Mouse (Mus musculus) neural tube, embryonic 12.5 days (tissue): ENCODE measurements at regions not wholly inside any gene's neighbourhood (a gene's known extent, or its start where the extent isn't known, plus 50 kb on each side); places are given as distances from the start of the nearest gene placed in this dataset.

Experiments
- ATAC-seq: fragments of 200-750 bp; cut with Nextera tagmentation; 2 replicates; pipeline ENCODE4 v1.8.0; 2017; ENCODE audit warnings: low read depth, mild to moderate bottlenecking, moderate TSS enrichment, moderate library complexity; ENCODE audit not compliant: low FRiP score
- H3K27ac ChIP-seq: fragments of 300-500 bp; sonication (generic); 2 replicates; pipeline ENCODE4 v1.5.1; 2016
- H3K27me3 ChIP-seq: fragments of 300-500 bp; sonication (generic); replicated peaks from 2 replicates; pipeline ENCODE4 v1.6.1; 2016; ENCODE audit warnings: mild to moderate bottlenecking
- H3K36me3 ChIP-seq: fragments of 300-500 bp; sonication (generic); 2 replicates; pipeline ENCODE4 v1.6.1; 2016; ENCODE audit warnings: mild to moderate bottlenecking
- H3K4me1 ChIP-seq: fragments of 300-500 bp; sonication (generic); 2 replicates; pipeline ENCODE4 v1.6.1; 2016
- H3K4me2 ChIP-seq: fragments of 300-500 bp; sonication (generic); replicated peaks from 2 replicates; pipeline ENCODE4 v1.6.1; 2016; ENCODE audit warnings: mild to moderate bottlenecking
- H3K4me3 ChIP-seq: fragments of 300-500 bp; sonication (generic); 2 replicates; pipeline ENCODE4 v1.5.1; 2016
- H3K9ac ChIP-seq: fragments of 300-500 bp; sonication (generic); 2 replicates; pipeline ENCODE4 v1.6.1; 2016; ENCODE audit warnings: mild to moderate bottlenecking
- H3K9me3 ChIP-seq: fragments of 300-500 bp; sonication (generic); 2 replicates; pipeline ENCODE4 v1.6.1; 2016; ENCODE audit warnings: mild to moderate bottlenecking
- WGBS: fragments of 180-500 bp; shearing (Covaris S2); methylation state at CpG from one replicate; pipeline ENCODE4 v1.1.7; 2016; 5-methylcytosine and 5-hydroxymethylcytosine counted together

DNA sequence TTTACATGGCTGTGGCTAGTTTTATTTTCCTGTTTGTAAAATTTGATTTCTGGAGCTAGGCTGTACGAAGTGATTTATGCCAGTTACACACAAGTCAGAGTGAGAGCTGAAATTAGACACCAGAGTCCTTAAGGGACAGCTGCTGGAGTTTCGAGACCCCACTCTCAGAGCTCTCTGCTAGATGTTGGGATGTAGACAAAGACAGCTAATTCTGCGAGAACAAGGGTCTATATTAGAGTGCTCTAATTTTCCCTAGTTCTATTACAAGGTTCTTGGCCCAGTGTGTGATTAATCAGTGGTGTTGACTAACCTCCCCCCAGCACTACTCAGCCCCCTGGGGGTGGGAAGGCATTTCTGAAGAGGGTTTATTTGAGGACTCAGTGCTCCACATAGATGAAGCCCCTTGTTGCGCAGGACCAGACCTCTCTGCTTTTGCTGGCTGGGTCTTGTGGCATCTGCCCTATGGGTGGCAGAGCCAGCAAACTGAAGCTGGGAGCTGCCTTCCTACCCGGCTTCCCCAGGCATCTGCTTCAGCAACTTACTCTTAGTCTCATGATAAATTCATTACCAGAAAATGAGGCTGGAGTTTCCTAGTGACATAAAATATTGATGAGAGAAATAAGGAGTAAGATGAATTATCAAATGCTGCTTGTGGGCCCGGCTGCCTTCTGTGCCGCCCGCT lies 171.9 kb downstream of the Spata19 start:
- Histone ChIP-seq H3K4me2 (no peak overlapping the region), H3K9ac (no peak overlapping the region), H3K9me3 (no peaks in the 10 kb centered on the region), H3K36me3 (no peaks in the 10 kb centered on the region), H3K27me3 (no peaks in the 10 kb centered on the region), H3K4me1 (peaks cover 4% of the 10 kb centered on the region; the same call in 1 of the 2 replicates), H3K27ac (no peak overlapping the region), H3K4me3 (no peak overlapping the region)
- no peak for ATAC-seq
- 74% methylated on average over 8 of the region's 8 CpGs for WGBS

DNA sequence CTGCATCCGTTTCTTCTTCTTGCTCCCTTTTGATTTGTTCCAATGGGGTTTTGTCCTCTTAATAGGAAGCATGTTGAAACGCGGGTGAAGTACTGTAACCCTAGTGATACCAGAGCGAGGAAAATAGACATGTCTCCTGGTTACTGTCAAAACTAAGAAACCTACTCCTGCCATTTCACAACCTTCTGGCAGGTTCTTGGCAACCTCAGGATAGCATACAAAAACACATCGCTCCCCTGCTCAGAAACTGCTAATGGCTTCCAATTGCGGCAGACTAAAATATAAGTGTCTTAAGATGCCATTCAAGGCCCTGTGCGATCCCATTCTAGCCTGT lies 172.4 kb downstream of the Spata19 start:
- Histone ChIP-seq H3K4me2 (no peak overlapping the region), H3K4me1 (peaks cover 4% of the 10 kb centered on the region; the same call in 1 of the 2 replicates), H3K27ac (no peak overlapping the region), H3K9me3 (no peaks in the 10 kb centered on the region), H3K27me3 (no peaks in the 10 kb centered on the region), H3K4me3 (no peak overlapping the region), H3K9ac (no peak overlapping the region), H3K36me3 (no peaks in the 10 kb centered on the region)
- 86% methylated on average over 7 of the region's 7 CpGs for WGBS
- ATAC-seq = no peak

DNA sequence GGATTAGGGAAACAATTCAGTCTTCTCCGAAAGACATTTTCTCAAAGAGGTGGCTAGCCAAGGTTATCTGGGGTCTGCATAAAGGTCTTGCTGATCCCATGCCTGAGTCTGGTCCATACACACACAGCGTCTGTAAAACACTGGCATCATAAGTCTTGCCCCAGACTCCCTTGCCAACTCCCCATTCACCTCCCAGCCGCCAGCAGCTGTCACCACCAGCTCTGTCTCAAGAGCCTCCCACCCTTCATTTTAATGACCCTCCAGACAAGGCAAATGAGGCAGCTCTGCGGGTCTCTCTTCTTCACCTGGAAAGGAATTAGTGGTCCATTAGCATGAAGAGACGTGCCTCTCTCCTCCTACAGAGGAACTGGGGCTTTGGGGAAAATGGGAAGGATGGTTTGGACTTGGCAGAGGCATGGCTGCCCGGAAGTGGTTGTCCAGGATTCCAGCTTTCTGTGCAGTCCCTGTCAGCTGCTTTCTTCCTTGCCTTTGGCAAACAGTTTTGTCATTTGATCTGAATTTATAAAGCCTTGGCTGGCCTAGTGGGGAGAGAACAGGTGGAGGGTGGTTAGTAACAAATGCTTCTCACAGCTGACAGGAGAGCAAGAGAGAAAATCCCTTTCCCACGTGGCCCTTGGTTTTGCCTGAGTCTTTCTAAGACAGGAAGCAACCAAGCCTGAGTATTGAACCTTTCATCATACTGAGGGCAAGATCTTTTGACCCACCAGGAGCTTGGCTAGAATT lies 173.3 kb upstream of the Opcml start:
- ATAC-seq = no peak
- Histone ChIP-seq H3K36me3 (no peaks in the 10 kb centered on the region), H3K4me2 (no peak overlapping the region), H3K9me3 (no peaks in the 10 kb centered on the region), H3K4me3 (no peak overlapping the region), H3K27me3 (peaks cover 38% of the 10 kb centered on the region), H3K9ac (no peak overlapping the region), H3K27ac (no peak overlapping the region), H3K4me1 (0 out of 2 replicates have a peak, but pooled peaks cover 2% of the 10 kb centered on the region)
- 47% methylated on average over 7 of the region's 7 CpGs for WGBS

DNA sequence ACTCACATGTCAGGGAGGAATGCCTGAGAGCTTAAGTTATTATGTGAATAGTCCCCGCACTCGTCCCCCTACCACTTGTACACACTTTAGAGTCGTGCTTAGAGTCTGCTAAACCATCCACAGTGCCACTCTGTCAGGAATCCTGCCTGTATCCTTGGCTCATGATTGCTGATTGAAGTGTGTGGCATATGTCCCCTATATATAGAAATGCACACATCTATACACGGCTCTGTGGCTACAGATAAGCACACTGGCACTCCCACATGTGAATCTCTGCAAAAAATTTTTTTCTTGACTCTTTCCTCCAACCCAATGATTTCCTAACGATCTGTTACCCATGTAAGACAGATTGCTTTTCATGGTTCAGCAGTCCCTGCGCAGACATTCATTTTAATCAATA lies 155.7 kb upstream of the Opcml start:
- Histone ChIP-seq H3K9me3 (no peaks in the 10 kb centered on the region), H3K27ac (no peak overlapping the region), H3K4me3 (no peak overlapping the region), H3K9ac (no peak overlapping the region), H3K4me1 (no peaks in the 10 kb centered on the region), H3K4me2 (no peak overlapping the region), H3K27me3 (0 out of 2 replicates have a peak, but pooled peaks cover 4% of the 10 kb centered on the region), H3K36me3 (no peaks in the 10 kb centered on the region)
- 84% methylated on average over 6 of the region's 6 CpGs for WGBS
- no peak for ATAC-seq

DNA sequence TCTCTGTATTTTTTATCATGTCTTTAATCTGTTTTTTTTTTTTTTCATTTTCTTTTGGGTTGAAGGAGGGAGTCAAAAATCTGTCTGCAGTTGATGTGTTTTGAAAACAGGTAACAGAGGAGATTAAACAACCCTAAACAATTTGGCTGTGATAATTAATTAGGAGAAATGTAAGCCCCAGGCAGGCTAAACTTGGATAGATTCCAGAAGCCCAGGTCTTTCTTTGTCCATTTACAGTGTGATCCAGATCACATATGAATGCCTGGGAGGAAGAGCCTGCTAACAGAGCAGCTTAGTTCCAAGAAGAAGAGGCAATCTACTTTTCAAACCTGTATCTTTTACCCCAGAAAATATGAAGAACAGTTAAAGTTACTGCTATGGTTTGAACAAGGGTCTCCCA lies 150.0 kb upstream of the Opcml start:
- H3K36me3 ChIP-seq = no peaks in the 10 kb centered on the region
- no peak for ATAC-seq
- H3K4me2 ChIP-seq = no peak overlapping the region
- H3K27ac ChIP-seq = no peak overlapping the region
- H3K9me3 ChIP-seq = no peaks in the 10 kb centered on the region
- H3K9ac ChIP-seq = no peak overlapping the region
- no peaks in the 10 kb centered on the region for H3K4me1 ChIP-seq
- H3K4me3 ChIP-seq = no peak overlapping the region
- no peaks in the 10 kb centered on the region for H3K27me3 ChIP-seq

DNA sequence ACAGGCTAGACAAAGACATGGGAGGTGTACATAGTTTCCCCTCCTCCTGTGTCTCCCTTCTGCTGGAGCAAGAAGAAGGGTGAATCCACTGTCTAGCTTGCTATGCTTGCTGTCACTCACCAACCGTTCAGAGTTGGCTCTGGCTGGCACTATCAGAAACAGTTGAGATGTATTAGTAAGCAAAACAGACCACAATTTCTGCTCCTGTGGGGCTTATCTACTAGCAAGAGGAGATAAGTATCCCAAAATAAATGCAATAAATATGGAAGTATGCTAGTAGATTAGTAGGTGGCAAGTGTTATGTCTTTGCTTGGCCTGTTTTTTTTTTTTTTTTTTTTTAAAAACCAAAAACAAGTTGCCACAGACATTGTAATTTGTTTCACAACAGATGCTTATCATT lies 147.3 kb upstream of the Opcml start:
- Histone ChIP-seq H3K9me3 (no peaks in the 10 kb centered on the region), H3K27me3 (no peaks in the 10 kb centered on the region), H3K9ac (no peak overlapping the region), H3K4me1 (no peaks in the 10 kb centered on the region), H3K27ac (no peak overlapping the region), H3K36me3 (no peaks in the 10 kb centered on the region), H3K4me2 (no peak overlapping the region), H3K4me3 (no peak overlapping the region)
- 80% methylated on average over 1 of the region's 1 CpGs for WGBS
- ATAC-seq = no peak

DNA sequence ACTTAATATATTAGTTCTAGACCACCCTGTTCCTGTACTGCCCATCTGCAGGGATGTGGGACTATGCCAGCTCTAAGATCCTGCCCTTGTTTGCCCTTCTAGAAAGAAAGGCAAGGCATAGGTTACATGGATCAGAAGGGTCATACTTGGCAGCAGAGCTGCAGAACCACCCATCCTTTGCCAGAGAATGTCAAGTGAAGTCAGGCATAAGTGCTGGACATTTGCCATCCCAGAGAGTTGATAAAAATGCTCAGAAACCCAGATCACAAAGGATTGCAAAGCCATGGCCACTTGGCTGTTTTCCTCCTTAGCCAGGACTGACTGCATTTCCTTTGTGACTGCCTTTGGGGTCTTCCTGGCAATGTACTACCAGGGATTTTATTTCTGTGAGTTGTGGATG lies 146.7 kb upstream of the Opcml start:
- H3K4me2 ChIP-seq = no peak overlapping the region
- no peak for ATAC-seq
- no peak overlapping the region for H3K9ac ChIP-seq
- no peak overlapping the region for H3K4me3 ChIP-seq
- H3K4me1 ChIP-seq = no peaks in the 10 kb centered on the region
- H3K27me3 ChIP-seq = no peaks in the 10 kb centered on the region
- H3K36me3 ChIP-seq = no peaks in the 10 kb centered on the region
- no peak overlapping the region for H3K27ac ChIP-seq
- H3K9me3 ChIP-seq = no peaks in the 10 kb centered on the region

DNA sequence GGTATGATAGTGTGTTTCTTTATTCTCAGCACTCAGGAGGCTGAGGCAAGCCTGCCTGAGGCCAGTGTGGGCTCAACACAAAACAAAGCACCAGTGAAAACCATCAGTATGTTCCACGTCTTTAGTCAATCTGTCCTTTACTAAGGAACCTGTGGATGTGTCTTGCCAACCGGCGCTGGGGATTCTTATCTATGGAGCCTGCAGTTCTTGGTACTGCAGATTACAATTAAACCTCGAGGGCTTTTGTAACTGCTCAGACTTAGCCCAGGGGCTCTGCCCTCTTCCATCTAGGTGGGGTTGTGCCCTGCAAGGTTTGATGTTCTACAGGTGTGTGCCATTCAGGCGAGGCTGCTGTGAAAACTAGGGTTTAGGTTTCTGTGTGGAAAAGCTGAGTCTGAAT lies 145.1 kb upstream of the Opcml start:
- ATAC-seq = no peak
- Histone ChIP-seq H3K4me3 (no peak overlapping the region), H3K36me3 (no peaks in the 10 kb centered on the region), H3K4me2 (no peak overlapping the region), H3K27me3 (no peaks in the 10 kb centered on the region), H3K9me3 (no peaks in the 10 kb centered on the region), H3K9ac (no peak overlapping the region), H3K27ac (no peak overlapping the region), H3K4me1 (no peaks in the 10 kb centered on the region)
- 88% methylated on average over 5 of the region's 5 CpGs for WGBS

DNA sequence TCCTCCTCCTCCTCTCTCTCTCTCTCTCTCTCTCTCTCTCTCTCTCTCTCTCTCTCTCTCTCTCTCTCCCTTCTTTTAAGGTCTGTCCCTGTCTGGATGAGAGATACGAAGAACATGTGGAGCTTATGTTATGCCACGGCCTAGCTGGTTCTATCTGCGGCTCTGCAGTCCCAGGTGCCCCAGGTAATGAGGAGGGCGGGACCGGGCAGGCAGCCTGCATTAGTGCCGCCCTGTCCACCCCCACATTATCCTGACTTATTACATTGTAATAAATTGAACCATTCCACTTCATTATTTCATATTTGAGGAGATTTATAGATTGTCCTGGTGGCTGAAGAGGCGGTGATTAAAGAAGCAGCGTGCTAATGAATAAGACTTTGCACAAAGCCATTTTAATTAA lies 144.5 kb upstream of the Opcml start:
- Histone ChIP-seq H3K9me3 (no peaks in the 10 kb centered on the region), H3K4me1 (no peaks in the 10 kb centered on the region), H3K4me2 (no peak overlapping the region), H3K4me3 (no peak overlapping the region), H3K27ac (no peak overlapping the region), H3K36me3 (no peaks in the 10 kb centered on the region), H3K9ac (no peak overlapping the region), H3K27me3 (no peaks in the 10 kb centered on the region)
- WGBS = 82% methylated on average over 8 of the region's 8 CpGs
- no peak for ATAC-seq

DNA sequence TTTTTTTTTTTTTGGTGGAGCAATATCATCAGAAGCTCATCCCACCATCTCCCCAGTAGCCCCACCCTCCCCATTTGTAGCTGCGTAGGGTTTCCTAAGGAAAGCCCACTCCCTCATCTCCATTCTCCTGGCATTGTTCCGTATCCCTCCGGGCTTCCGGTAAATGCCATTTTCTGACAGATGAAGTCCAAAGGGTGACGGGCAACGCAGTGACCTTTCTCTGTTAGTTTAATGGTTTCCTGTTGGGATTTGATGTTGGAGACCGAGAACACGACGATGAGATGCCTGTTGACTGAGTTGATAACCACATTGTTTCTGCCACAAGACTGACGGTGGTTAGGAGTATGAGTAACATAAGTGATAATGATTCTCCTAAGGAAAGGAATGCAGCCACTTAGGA lies 143.6 kb upstream of the Opcml start:
- Histone ChIP-seq H3K27me3 (no peaks in the 10 kb centered on the region), H3K9ac (no peak overlapping the region), H3K4me1 (no peaks in the 10 kb centered on the region), H3K36me3 (no peaks in the 10 kb centered on the region), H3K4me2 (no peak overlapping the region), H3K9me3 (no peaks in the 10 kb centered on the region), H3K4me3 (no peak overlapping the region), H3K27ac (no peak overlapping the region)
- no peak for ATAC-seq
- 77% methylated on average over 10 of the region's 10 CpGs for WGBS

DNA sequence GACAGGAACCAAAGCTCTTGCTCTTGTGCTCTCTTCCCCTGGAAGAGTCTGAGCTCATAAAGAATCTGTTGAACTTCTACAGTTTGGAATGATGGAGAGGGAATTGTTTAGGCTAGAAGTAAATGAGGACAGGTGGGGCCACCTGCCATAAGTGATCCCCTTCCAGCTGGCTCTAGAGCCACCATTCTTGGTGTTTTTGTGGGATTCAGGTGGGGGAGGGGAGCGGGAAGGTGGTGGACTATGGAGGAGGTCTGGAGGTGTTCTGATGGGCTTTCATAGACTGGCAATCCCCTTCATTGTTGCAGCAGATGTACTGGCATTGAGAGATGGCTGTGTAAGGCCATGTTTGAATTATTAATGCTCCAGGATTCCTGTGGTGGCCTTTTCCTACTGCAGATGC lies 132.6 kb upstream of the Opcml start:
- ATAC-seq = no peak
- Histone ChIP-seq H3K4me3 (no peak overlapping the region), H3K9ac (no peak overlapping the region), H3K27me3 (no peaks in the 10 kb centered on the region), H3K4me2 (no peak overlapping the region), H3K9me3 (no peaks in the 10 kb centered on the region), H3K36me3 (no peaks in the 10 kb centered on the region), H3K27ac (no peak overlapping the region), H3K4me1 (peaks cover 6% of the 10 kb centered on the region; the same call in 1 of the 2 replicates)
- 90% methylated on average over 1 of the region's 1 CpGs for WGBS

DNA sequence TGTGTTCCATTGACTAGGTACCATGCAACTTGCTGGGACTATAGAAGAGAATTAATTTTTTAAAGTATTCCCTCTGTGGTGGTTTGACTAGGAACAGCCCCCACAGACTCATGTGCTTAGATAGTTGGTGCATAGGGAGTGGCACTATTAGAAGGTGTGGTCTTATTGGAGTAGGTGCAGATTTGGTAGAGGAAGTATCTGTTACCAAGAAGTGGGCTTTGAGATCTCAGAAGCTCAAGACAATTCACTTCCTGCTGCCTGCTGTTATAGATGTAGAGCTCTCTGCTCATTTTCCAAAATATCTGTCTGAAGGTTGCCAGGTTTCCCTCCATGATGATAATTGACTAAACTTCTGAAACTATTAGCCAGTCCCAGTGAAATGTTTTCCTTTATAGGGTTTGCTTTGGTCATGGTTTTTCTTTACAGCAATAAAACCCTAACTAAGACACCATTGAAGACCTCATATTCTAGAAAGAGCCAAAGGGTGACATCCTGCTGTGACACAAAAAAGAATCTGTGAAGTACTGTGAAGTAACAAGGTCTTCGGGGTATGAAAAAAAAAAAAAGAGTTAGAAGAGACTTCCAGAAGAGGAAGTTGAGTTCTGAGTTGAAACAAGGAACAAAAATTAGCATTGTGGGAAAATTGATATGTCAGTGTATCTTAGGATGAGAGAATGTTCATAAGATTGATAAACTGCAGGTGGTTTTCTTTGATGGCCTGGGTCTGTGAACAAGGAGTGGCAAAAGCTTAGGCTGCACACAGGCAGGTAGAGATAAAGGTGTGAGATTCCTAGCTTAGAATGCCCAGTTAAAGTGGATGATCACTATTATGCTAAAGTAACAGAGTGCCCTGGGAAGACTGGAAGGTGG lies 128.9 kb upstream of the Opcml start:
- Histone ChIP-seq H3K9me3 (no peaks in the 10 kb centered on the region), H3K36me3 (no peaks in the 10 kb centered on the region), H3K9ac (no peak overlapping the region), H3K4me3 (no peak overlapping the region), H3K27ac (no peak overlapping the region), H3K4me1 (peaks cover 6% of the 10 kb centered on the region; the same call in 1 of the 2 replicates), H3K27me3 (no peaks in the 10 kb centered on the region), H3K4me2 (no peak overlapping the region)
- ATAC-seq = no peak
- 74% methylated on average over 1 of the region's 1 CpGs for WGBS
